Mouse (Mus musculus) CH12.LX (cell line): ENCODE data around the gene Gtpbp2. TPM values are rescaled to one million over a fixed set of nuclear protein-coding genes. Genes with fewer than 3 reads are reported as not detected.

Experiments
- DNase-seq: peaks from one replicate; pipeline ENCODE4 v3.0.0-alpha.2; 2013; ENCODE audit errors: extremely low read depth
- H3K27ac ChIP-seq: 2 replicates; pipeline ENCODE4 v1.5.1; 2012; ENCODE audit warnings: low read depth, mild to moderate bottlenecking, control low read depth, moderate library complexity; ENCODE audit not compliant: insufficient read depth
- H3K27me3 ChIP-seq: replicated peaks from 2 replicates; pipeline ENCODE3; 2012; ENCODE audit warnings: inconsistent platforms
- H3K36me3 ChIP-seq, 2 experiments: replicated peaks in 1 of 2; 2 replicates each; pipeline versions ENCODE3 to v1.6.1; 2012; ENCODE audit warnings: inconsistent platforms in 1 of 2, low read length in 1 of 2, mild to moderate bottlenecking in 1 of 2, mixed read lengths in 1 of 2, moderate library complexity in 1 of 2; ENCODE audit not compliant: control insufficient read depth in 1 of 2, insufficient read depth in 1 of 2
- H3K4me1 ChIP-seq, 2 experiments: 2 replicates each; pipeline ENCODE4 v1.6.1; 2012; ENCODE audit warnings: inconsistent platforms in 1 of 2, moderate library complexity in 1 of 2; ENCODE audit not compliant: insufficient read depth in 2 of 2, control insufficient read depth in 1 of 2
- H3K4me2 ChIP-seq: 2 replicates; pipeline ENCODE4 v1.6.1; 2012; ENCODE audit warnings: low read depth, mild to moderate bottlenecking, control low read depth; ENCODE audit not compliant: poor library complexity, insufficient read depth, severe bottlenecking
- H3K4me3 ChIP-seq, 3 experiments: fragments of 150-350 bp in 1 of 3; sonication (generic) in 1 of 3; replicated peaks in 1 of 3; 2 replicates each; pipeline versions ENCODE3 to v1.5.1; 2011 to 2012; ENCODE audit warnings: low read depth in 2 of 3, low read length in 2 of 3, mild to moderate bottlenecking in 2 of 3, moderate library complexity in 2 of 3, control low read depth in 1 of 3, improper control_type of control experiment in 1 of 3, inconsistent platforms in 1 of 3, mixed read lengths in 1 of 3; ENCODE audit not compliant: poor library complexity in 1 of 3
- H3K79me2 ChIP-seq: replicated peaks from 2 replicates; pipeline ENCODE4 v1.6.1; 2012; ENCODE audit warnings: mild to moderate bottlenecking, moderate library complexity; ENCODE audit not compliant: control insufficient read depth, poor library complexity, insufficient read depth, severe bottlenecking; ENCODE audit errors: extremely low read depth
- H3K9ac ChIP-seq: 2 replicates; pipeline ENCODE4 v1.6.1; 2012; ENCODE audit warnings: low read depth, mild to moderate bottlenecking, control low read depth, moderate library complexity; ENCODE audit not compliant: insufficient read depth
- H3K9me3 ChIP-seq: replicated peaks from 2 replicates; pipeline ENCODE3; 2012; ENCODE audit warnings: low read length, inconsistent platforms, mixed read lengths
- BHLHE40 ChIP-seq: IDR thresholded peaks from 2 replicates; pipeline ENCODE4 v1.6.1; 2011; ENCODE audit warnings: mild to moderate bottlenecking, low read depth, low read length, improper control_type of control experiment
- CHD1 ChIP-seq: IDR thresholded peaks from 2 replicates; pipeline ENCODE4 v1.6.1; 2012; ENCODE audit warnings: low read depth, low read length, improper control_type of control experiment, inconsistent platforms
- CHD2 ChIP-seq: IDR thresholded peaks from 2 replicates; pipeline ENCODE4 v1.6.1; 2011; ENCODE audit warnings: low read length, improper control_type of control experiment
- CTCF ChIP-seq, 2 experiments: IDR thresholded peaks in 1 of 2; conservative IDR thresholded peaks in 1 of 2; 2 replicates each; pipeline ENCODE4 v1.5.1; 2011 to 2012; ENCODE audit warnings: low read depth in 2 of 2, low read length in 2 of 2, improper control_type of control experiment in 1 of 2, inconsistent platforms in 1 of 2, mild to moderate bottlenecking in 1 of 2, moderate library complexity in 1 of 2
- E2F4 ChIP-seq: IDR thresholded peaks from 2 replicates; pipeline ENCODE4 v1.6.1; 2011; ENCODE audit warnings: low read depth, low read length, improper control_type of control experiment; ENCODE audit not compliant: insufficient replicate concordance
- ELF1 ChIP-seq: IDR thresholded peaks from 2 replicates; pipeline ENCODE4 v1.6.1; 2014; ENCODE audit warnings: low read depth, mild to moderate bottlenecking, inconsistent platforms, low read length, improper control_type of control experiment
- EP300 ChIP-seq: IDR thresholded peaks from 2 replicates; pipeline ENCODE4 v1.6.1; 2011; ENCODE audit warnings: low read length, improper control_type of control experiment
- ETS1 ChIP-seq: conservative IDR thresholded peaks from 2 replicates; pipeline ENCODE4 v1.6.1; 2012; ENCODE audit warnings: low read depth, mild to moderate bottlenecking, inconsistent platforms, low read length, improper control_type of control experiment, moderate library complexity
- GABPA ChIP-seq: IDR thresholded peaks from 2 replicates; pipeline ENCODE4 v1.6.1; 2012; ENCODE audit warnings: low read depth, low read length, improper control_type of control experiment, inconsistent platforms; ENCODE audit not compliant: insufficient replicate concordance
- HCFC1 ChIP-seq: IDR thresholded peaks from 2 replicates; pipeline ENCODE4 v1.6.1; 2012; ENCODE audit warnings: low read depth, mild to moderate bottlenecking, inconsistent platforms, low read length, improper control_type of control experiment
- IRF4 ChIP-seq: IDR thresholded peaks from 2 replicates; pipeline ENCODE4 v1.6.1; 2014; ENCODE audit warnings: low read depth, mild to moderate bottlenecking, inconsistent platforms, low read length, improper control_type of control experiment
- JUN ChIP-seq: IDR thresholded peaks from 2 replicates; pipeline ENCODE4 v1.6.1; 2011; ENCODE audit warnings: low read depth, mild to moderate bottlenecking, low read length, improper control_type of control experiment, moderate library complexity; ENCODE audit not compliant: insufficient read depth
- JUND ChIP-seq: conservative IDR thresholded peaks from 2 replicates; pipeline ENCODE4 v1.6.1; 2011; ENCODE audit warnings: low read depth, low read length, improper control_type of control experiment
- KAT2A ChIP-seq: IDR thresholded peaks from 2 replicates; pipeline ENCODE4 v1.6.1; 2012; ENCODE audit warnings: low read length, improper control_type of control experiment, inconsistent platforms; ENCODE audit not compliant: insufficient replicate concordance
- MAFK ChIP-seq: IDR thresholded peaks from 2 replicates; pipeline ENCODE4 v1.6.1; 2011; ENCODE audit warnings: low read length, improper control_type of control experiment; ENCODE audit not compliant: insufficient replicate concordance
- MAX ChIP-seq: IDR thresholded peaks from 2 replicates; pipeline ENCODE4 v1.6.1; 2011; ENCODE audit warnings: low read length, improper control_type of control experiment
- MAZ ChIP-seq: IDR thresholded peaks from 2 replicates; pipeline ENCODE4 v1.6.1; 2012; ENCODE audit warnings: low read depth, mild to moderate bottlenecking, inconsistent platforms, low read length, improper control_type of control experiment, moderate library complexity
- MEF2A ChIP-seq: IDR thresholded peaks from 2 replicates; pipeline ENCODE4 v1.6.1; 2014; ENCODE audit warnings: low read depth, mild to moderate bottlenecking, inconsistent platforms, low read length, improper control_type of control experiment, borderline replicate concordance
- MXI1 ChIP-seq: IDR thresholded peaks from 2 replicates; pipeline ENCODE4 v1.6.1; 2011; ENCODE audit warnings: mild to moderate bottlenecking, low read depth, low read length, improper control_type of control experiment
- MYC ChIP-seq: IDR thresholded peaks from 2 replicates; pipeline ENCODE4 v1.6.1; 2011; ENCODE audit warnings: low read depth, mild to moderate bottlenecking, improper control_type of control experiment, low read length
- NELFE ChIP-seq: IDR thresholded peaks from 2 replicates; pipeline ENCODE4 v1.6.1; 2011; ENCODE audit warnings: low read depth, low read length, improper control_type of control experiment
- NRF1 ChIP-seq: IDR thresholded peaks from 2 replicates; pipeline ENCODE4 v1.6.1; 2014; ENCODE audit warnings: low read depth, mild to moderate bottlenecking, inconsistent platforms, low read length, improper control_type of control experiment, moderate library complexity
- PAX5 ChIP-seq: IDR thresholded peaks from 2 replicates; pipeline ENCODE4 v1.6.1; 2012; ENCODE audit warnings: low read length, inconsistent platforms, mixed read lengths
- POLR2A ChIP-seq: IDR thresholded peaks from 2 replicates; pipeline ENCODE4 v1.6.1; 2011; ENCODE audit warnings: low read depth, mild to moderate bottlenecking, improper control_type of control experiment, low read length
- POLR2AphosphoS2 ChIP-seq: IDR thresholded peaks from 2 replicates; pipeline ENCODE4 v1.6.1; 2011; ENCODE audit warnings: low read depth, low read length, improper control_type of control experiment
- RAD21 ChIP-seq: IDR thresholded peaks from 2 replicates; pipeline ENCODE4 v1.6.1; 2011; ENCODE audit warnings: low read depth, mild to moderate bottlenecking, low read length, improper control_type of control experiment, moderate library complexity
- RCOR1 ChIP-seq: conservative IDR thresholded peaks from 2 replicates; pipeline ENCODE4 v1.6.1; 2012; ENCODE audit warnings: low read depth, mild to moderate bottlenecking, inconsistent platforms, low read length, improper control_type of control experiment
- SIN3A ChIP-seq: IDR thresholded peaks from 2 replicates; pipeline ENCODE4 v1.6.1; 2012; ENCODE audit warnings: low read length, improper control_type of control experiment, inconsistent platforms
- SMC3 ChIP-seq: IDR thresholded peaks from 2 replicates; pipeline ENCODE4 v1.6.1; 2011; ENCODE audit warnings: low read depth, low read length, improper control_type of control experiment
- TBP ChIP-seq: conservative IDR thresholded peaks from 2 replicates; pipeline ENCODE4 v1.6.1; 2011; ENCODE audit warnings: low read depth, low read length, improper control_type of control experiment
- TCF12 ChIP-seq: IDR thresholded peaks from 2 replicates; pipeline ENCODE4 v1.6.1; 2014; ENCODE audit warnings: low read depth, mild to moderate bottlenecking, inconsistent platforms, low read length, improper control_type of control experiment
- UBTF ChIP-seq: IDR thresholded peaks from 2 replicates; pipeline ENCODE4 v1.6.1; 2012; ENCODE audit warnings: low read depth, mild to moderate bottlenecking, inconsistent platforms, low read length, improper control_type of control experiment, moderate library complexity
- USF1 ChIP-seq: IDR thresholded peaks from 2 replicates; pipeline ENCODE4 v1.6.1; 2014; ENCODE audit warnings: low read depth, mild to moderate bottlenecking, inconsistent platforms, low read length, improper control_type of control experiment
- USF2 ChIP-seq: conservative IDR thresholded peaks from 2 replicates; pipeline ENCODE4 v1.6.1; 2011; ENCODE audit warnings: low read depth, low read length, improper control_type of control experiment
- ZC3H11A ChIP-seq: IDR thresholded peaks from 2 replicates; pipeline ENCODE4 v1.6.1; 2012; ENCODE audit warnings: low read depth, mild to moderate bottlenecking, inconsistent platforms, low read length, improper control_type of control experiment
- ZKSCAN1 ChIP-seq: IDR thresholded peaks from 2 replicates; pipeline ENCODE4 v1.6.1; 2012; ENCODE audit warnings: low read depth, inconsistent platforms, low read length, improper control_type of control experiment, borderline replicate concordance
- ZMIZ1 ChIP-seq: IDR thresholded peaks from 2 replicates; pipeline ENCODE4 v1.6.1; 2012; ENCODE audit warnings: low read depth, mild to moderate bottlenecking, inconsistent platforms, low read length, improper control_type of control experiment
- ZNF384 ChIP-seq: IDR thresholded peaks from 2 replicates; pipeline ENCODE4 v1.6.1; 2012; ENCODE audit warnings: low read depth, low read length, improper control_type of control experiment, inconsistent platforms
- dilution Hi-C: fragments of 300-500 bp; cut with MboI; formaldehyde crosslinking; loops from 2 replicates; pipeline ENCODE4 v1.14.3; 2020; ENCODE audit warnings: low sequenced_read_pairs; ENCODE audit not compliant: extremely low pct_unique_long_range_greater_than_20kb, extremely low pct_ligation_motif_present
- in situ Hi-C: fragments of 300-500 bp; cut with MboI; formaldehyde crosslinking; loops from 3 replicates; pipeline ENCODE4 v1.14.3; 2019; ENCODE audit warnings: low sequenced_read_pairs, low pct_ligation_motif_present, low pct_unique_long_range_greater_than_20kb, mixed read lengths
- polyA plus RNA-seq: library from polyadenylated mRNA; unstranded; fragments of >175 nt; gene quantifications from 2 replicates; pipeline ENCODE4 v1.2.1, GENCODE M21; 2012; ENCODE audit warnings: low read depth; ENCODE audit not compliant: insufficient read length
- total RNA-seq, 2 experiments: library from RNA; depleted of rRNA; stranded (reverse); fragments of 300-350 nt in 1 of 2; fragments of >200 nt in 1 of 2; gene quantifications; 2 replicates each; pipeline ENCODE4 v1.2.3; 2012 to 2014

Gtpbp2 gene
- total and polyA plus RNA-seq, 3 experiments = 14.9 to 104 (median 20.8) TPM

- dilution Hi-C loops = no loop called here
- no peaks in the 10 kb centered on the region for H3K27me3 ChIP-seq
These were observed 17.0 kb upstream of the Gtpbp2 start, which contains the start of gene Rsph9 for GRCm38 (mm10) chr17:46143578-46144423. Gene Rsph9 (minus strand): TSS chr17:46144216.

More at GRCm38 (mm10) chr17:46143578-46144423, 17.0 kb upstream of the Gtpbp2 start, which contains the start of gene Rsph9:
- H3K27ac ChIP-seq = no peak within 1 kb of the TSS
- H3K79me2 ChIP-seq = no peaks in the 10 kb centered on the region
- in situ Hi-C loops = no loop called here
- no peaks in the 10 kb centered on the region for H3K9me3 ChIP-seq
- H3K4me1 ChIP-seq = no peaks in the 10 kb centered on the region
- peak within 1 kb of the TSS; percentile 30 for H3K9ac ChIP-seq
- H3K4me3 ChIP-seq = peak within 1 kb of the TSS in 2 of 3 experiments; percentile 35 to 48
- H3K4me2 ChIP-seq = peak within 1 kb of the TSS; percentile 49; the same call in 1 of the 2 replicates
- no peak for TF ChIP-seq GABPA
- TF ChIP-seq JUN = no peak
- no peak for TF ChIP-seq MYC
- no peak for TF ChIP-seq ZNF384
- peak; percentile 65 for TF ChIP-seq POLR2A
- TF ChIP-seq POLR2AphosphoS2 = no peak
- TF ChIP-seq ZKSCAN1 = no peak
- no peak for TF ChIP-seq JUND
- 0 out of 2 replicates have a peak, but pooled peaks have one; percentile 23 for TF ChIP-seq TCF12
- 0 out of 2 replicates have a peak, but pooled peaks have one; percentile 46 for TF ChIP-seq MXI1
- TF ChIP-seq NELFE = peak; percentile 55
- no peak for TF ChIP-seq BHLHE40
- no peak for TF ChIP-seq ETS1
- TF ChIP-seq EP300 = no peak
- peak; percentile 59; the same call in 1 of the 2 replicates for TF ChIP-seq ELF1
- no peak for TF ChIP-seq MAFK
- no peak for TF ChIP-seq ZC3H11A
- TF ChIP-seq KAT2A = no peak
- TF ChIP-seq SMC3 = no peak
- TF ChIP-seq CHD1 = no peak
- no peak for TF ChIP-seq ZMIZ1
- TF ChIP-seq TBP = no peak
- TF ChIP-seq HCFC1 = peak; percentile 25; the same call in 1 of the 2 replicates
- no peak for TF ChIP-seq MAX
- peak; percentile 13; the same call in 1 of the 2 replicates for TF ChIP-seq MEF2A
- no peak for TF ChIP-seq CTCF (conservative IDR thresholded peaks at IDR 0.05 in 1 of 2, IDR thresholded peaks at IDR 0.05 in 1 of 2; ENCODE audit: low read depth in 2 of 2, low read length in 2 of 2)
- no peak for TF ChIP-seq RAD21
- no peak for TF ChIP-seq PAX5
- no peak for TF ChIP-seq RCOR1
- no peak for TF ChIP-seq IRF4
- peak; percentile 91 for TF ChIP-seq MAZ
- TF ChIP-seq E2F4 = no peak
- no peak for TF ChIP-seq CHD2
- TF ChIP-seq USF2 = no peak
- TF ChIP-seq USF1 = no peak
- no peak for TF ChIP-seq NRF1
- no peak for TF ChIP-seq UBTF
- TF ChIP-seq SIN3A = peak; percentile 49
- no peak for DNase-seq
- H3K36me3 ChIP-seq = peaks cover 22 to 42% of the 10 kb centered on the region in 2 experiments
